Mouse (Mus musculus): ENCODE measurements around the gene Rock2. TPM values are rescaled to one million over a fixed set of nuclear protein-coding genes. Genes with fewer than 3 reads are reported as not detected.

Rock2 gene
- polyA plus RNA-seq, 1 experiment = 3.6 TPM

DNA sequence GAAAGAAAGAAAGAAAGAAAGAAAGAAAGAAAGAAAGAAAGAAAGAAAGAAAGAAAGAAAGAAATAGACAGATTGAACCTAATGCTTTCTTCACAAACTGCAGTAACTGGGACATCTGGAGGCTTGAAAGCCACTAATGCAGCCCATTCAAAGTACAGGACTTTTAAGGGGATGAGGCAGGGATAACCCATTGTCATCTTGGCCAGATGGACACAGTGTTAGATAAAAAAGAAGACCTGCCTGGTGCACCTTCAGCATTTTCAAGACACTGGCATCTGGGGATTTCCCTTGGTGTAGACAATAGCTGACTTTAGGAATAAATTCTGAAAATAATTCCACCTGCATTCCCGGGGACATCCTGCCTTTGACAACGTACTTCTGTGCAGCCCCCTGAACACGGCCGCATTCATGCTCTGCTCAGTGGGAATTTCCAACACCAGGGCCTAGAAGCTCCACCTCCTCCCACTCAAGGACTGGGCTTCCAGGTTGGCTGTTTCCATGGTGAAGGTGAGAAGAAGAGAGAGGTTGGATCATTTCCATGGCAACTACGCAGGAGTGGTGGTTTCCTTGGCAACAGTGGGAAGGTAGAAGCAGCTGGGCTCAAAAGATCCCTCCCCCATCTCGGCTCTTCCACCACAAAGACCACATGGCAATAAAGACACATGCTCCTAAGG, 38.9 kb upstream of the Rock2 start:
- TF ChIP-seq CTCF (IDR thresholded peaks at IDR 0.05; ENCODE audit: extremely low read depth, insufficient read length, insufficient replicate concordance, low read depth, low read length) (no peak), POLR2A (IDR thresholded peaks at IDR 0.05; ENCODE audit: low read depth, low read length) (no peak)
- 75% methylated on average over 6 of the region's 6 CpGs for WGBS
- Histone ChIP-seq H3K36me3 (ENCODE audit: control insufficient read depth, insufficient read depth, low read length) (no peaks in the 10 kb centered on the region), H3K4me3 (ENCODE audit: low read depth, low read length) (no peak overlapping the region), H3K4me1 (ENCODE audit: control insufficient read depth, insufficient read depth, insufficient read length, low read length) (peaks cover 6% of the 10 kb centered on the region; the same call in 1 of the 2 replicates), H3K27me3 (ENCODE audit: control insufficient read depth, insufficient read depth, low read length) (no peaks in the 10 kb centered on the region), H3K27ac (ENCODE audit: insufficient read depth, low read depth, low read length) (no peak overlapping the region)

DNA sequence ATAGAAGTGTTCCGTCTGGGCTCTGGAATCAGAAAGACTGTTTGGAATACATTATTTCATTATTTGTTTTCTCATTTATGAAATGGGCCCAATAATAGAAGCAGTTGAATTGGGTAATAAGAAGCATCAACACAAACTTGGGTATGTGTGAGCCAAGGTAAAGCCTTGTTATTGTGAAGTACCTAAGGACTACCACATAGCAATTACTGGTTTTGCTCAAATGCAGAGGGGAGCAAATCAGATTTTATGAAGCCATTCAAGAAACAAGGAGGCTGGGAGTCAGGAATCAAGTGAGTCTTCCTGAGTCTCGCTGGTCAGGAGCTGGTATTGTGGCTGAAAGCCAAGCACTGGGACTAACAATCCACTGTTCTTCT, 38.4 kb upstream of the Rock2 start:
- no peak overlapping the region for H3K4me3 ChIP-seq (ENCODE audit: low read depth, low read length)
- H3K27ac ChIP-seq (ENCODE audit: insufficient read depth, low read depth, low read length) = no peak overlapping the region
- peaks cover 2% of the 10 kb centered on the region; the same call in 1 of the 2 replicates for H3K4me1 ChIP-seq (ENCODE audit: control insufficient read depth, insufficient read depth, insufficient read length, low read length)
- no peaks in the 10 kb centered on the region for H3K36me3 ChIP-seq (ENCODE audit: control insufficient read depth, insufficient read depth, low read length)
- TF ChIP-seq CTCF (IDR thresholded peaks at IDR 0.05; ENCODE audit: extremely low read depth, insufficient read length, insufficient replicate concordance, low read depth, low read length) (no peak), POLR2A (IDR thresholded peaks at IDR 0.05; ENCODE audit: low read depth, low read length) (no peak)
- 89% methylated on average over 2 of the region's 2 CpGs for WGBS
- no peaks in the 10 kb centered on the region for H3K27me3 ChIP-seq (ENCODE audit: control insufficient read depth, insufficient read depth, low read length)

DNA sequence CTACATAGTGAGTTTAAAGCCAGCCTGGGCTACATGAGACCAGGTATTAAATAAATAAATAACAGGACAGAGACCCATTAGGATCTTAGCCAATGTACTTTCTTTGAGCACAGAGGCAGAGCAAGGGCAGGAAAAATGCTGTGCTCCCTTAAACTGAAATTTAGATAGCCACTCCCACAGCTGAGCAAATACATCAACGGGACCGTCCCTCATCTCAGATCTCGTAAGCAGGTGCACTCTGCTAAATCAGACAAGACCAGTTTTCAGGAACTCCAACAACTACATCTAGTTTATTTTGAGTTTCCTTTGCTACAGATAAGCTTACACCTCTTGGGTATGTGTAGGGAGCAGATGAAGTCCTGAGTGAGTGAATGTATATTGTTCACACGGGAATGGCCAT, 36.6 kb upstream of the Rock2 start:
- Histone ChIP-seq H3K36me3 (ENCODE audit: control insufficient read depth, insufficient read depth, low read length) (no peaks in the 10 kb centered on the region), H3K4me3 (ENCODE audit: low read depth, low read length) (no peak overlapping the region), H3K27ac (ENCODE audit: insufficient read depth, low read depth, low read length) (no peak overlapping the region), H3K27me3 (ENCODE audit: control insufficient read depth, insufficient read depth, low read length) (no peaks in the 10 kb centered on the region), H3K4me1 (ENCODE audit: control insufficient read depth, insufficient read depth, insufficient read length, low read length) (peaks cover 2% of the 10 kb centered on the region; the same call in 1 of the 2 replicates)
- no peak for TF ChIP-seq POLR2A (IDR thresholded peaks at IDR 0.05; ENCODE audit: low read depth, low read length)
- no peak for TF ChIP-seq CTCF (IDR thresholded peaks at IDR 0.05; ENCODE audit: extremely low read depth, insufficient read length, insufficient replicate concordance, low read depth, low read length)
- WGBS = 24% methylated on average over 4 of the region's 4 CpGs

DNA sequence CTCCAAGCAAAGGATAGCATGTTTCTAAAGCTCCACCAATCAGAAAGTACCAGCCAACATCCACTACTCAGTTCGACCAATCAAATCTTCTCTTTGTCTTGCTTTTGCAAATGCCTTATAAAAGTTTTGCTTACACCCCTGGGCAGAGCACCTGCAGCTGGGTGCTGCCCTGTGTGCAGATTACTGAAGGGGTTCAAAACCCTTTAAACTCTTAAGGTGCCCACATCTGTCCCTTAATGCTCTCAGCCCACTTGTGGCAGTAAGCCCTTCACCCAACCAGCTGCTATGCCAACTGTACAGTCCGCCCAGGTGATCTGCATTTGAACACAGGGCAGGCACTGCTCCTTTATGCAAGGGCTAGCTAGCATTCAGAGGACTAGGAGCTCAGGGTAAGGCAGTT, 34.9 kb upstream of the Rock2 start:
- H3K27me3 ChIP-seq (ENCODE audit: control insufficient read depth, insufficient read depth, low read length) = no peaks in the 10 kb centered on the region
- TF ChIP-seq POLR2A (IDR thresholded peaks at IDR 0.05; ENCODE audit: low read depth, low read length) (no peak), CTCF (IDR thresholded peaks at IDR 0.05; ENCODE audit: extremely low read depth, insufficient read length, insufficient replicate concordance, low read depth, low read length) (no peak)
- H3K27ac ChIP-seq (ENCODE audit: insufficient read depth, low read depth, low read length) = no peak overlapping the region
- 87% methylated on average over 2 of the region's 2 CpGs for WGBS
- H3K4me3 ChIP-seq (ENCODE audit: low read depth, low read length) = no peak overlapping the region
- H3K4me1 ChIP-seq (ENCODE audit: control insufficient read depth, insufficient read depth, insufficient read length, low read length) = 0 out of 2 replicates have a peak, but pooled peaks cover 2% of the 10 kb centered on the region
- no peaks in the 10 kb centered on the region for H3K36me3 ChIP-seq (ENCODE audit: control insufficient read depth, insufficient read depth, low read length)

DNA sequence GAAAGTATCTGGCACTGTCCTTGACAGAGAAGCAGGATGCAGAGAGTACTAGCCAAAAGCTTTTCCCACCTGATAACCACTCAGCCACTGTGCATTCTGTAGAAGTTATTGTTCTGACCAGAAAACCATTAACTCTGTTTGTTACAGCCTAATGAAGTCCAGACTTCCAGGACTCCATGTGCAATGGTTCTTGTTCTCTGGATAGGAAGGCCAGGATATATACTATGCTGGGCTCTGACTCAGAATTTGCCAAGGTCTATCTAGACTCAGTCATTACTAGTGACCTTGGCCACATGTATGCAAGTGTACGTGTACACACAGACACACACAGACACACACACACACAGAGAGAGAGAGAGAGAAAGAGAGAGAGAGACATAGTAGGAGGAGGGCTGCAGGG, 34.2 kb upstream of the Rock2 start:
- Histone ChIP-seq H3K27ac (ENCODE audit: insufficient read depth, low read depth, low read length) (no peak overlapping the region), H3K4me3 (ENCODE audit: low read depth, low read length) (no peak overlapping the region), H3K4me1 (ENCODE audit: control insufficient read depth, insufficient read depth, insufficient read length, low read length) (0 out of 2 replicates have a peak, but pooled peaks cover 2% of the 10 kb centered on the region), H3K27me3 (ENCODE audit: control insufficient read depth, insufficient read depth, low read length) (no peaks in the 10 kb centered on the region), H3K36me3 (ENCODE audit: control insufficient read depth, insufficient read depth, low read length) (no peaks in the 10 kb centered on the region)
- TF ChIP-seq CTCF (IDR thresholded peaks at IDR 0.05; ENCODE audit: extremely low read depth, insufficient read length, insufficient replicate concordance, low read depth, low read length) (no peak), POLR2A (IDR thresholded peaks at IDR 0.05; ENCODE audit: low read depth, low read length) (no peak)
- WGBS = 70% methylated on average over 1 of the region's 1 CpGs

DNA sequence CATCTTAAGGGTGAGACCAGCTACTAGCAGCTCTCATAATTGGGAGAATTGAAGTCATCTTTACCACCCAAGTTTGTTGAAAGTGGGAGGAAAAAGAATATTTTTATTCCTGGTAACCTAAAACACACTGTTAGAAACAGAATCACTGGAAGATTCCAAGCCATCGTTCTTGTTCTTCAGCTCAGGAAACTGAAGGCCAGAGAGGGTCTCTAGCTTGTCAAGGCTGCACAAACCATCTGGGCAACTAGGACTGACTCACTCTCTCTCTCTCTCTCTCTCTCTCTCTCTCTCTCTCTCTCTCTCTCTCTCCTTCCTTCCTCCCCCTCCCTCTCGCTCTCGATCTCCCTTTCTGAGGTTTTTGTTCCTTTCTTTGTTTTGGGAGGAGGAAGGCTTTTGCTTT, 33.7 kb upstream of the Rock2 start:
- no peaks in the 10 kb centered on the region for H3K27me3 ChIP-seq (ENCODE audit: control insufficient read depth, insufficient read depth, low read length)
- no peaks in the 10 kb centered on the region for H3K36me3 ChIP-seq (ENCODE audit: control insufficient read depth, insufficient read depth, low read length)
- WGBS = 70% methylated on average over 3 of the region's 3 CpGs
- no peak overlapping the region for H3K4me3 ChIP-seq (ENCODE audit: low read depth, low read length)
- no peak overlapping the region for H3K27ac ChIP-seq (ENCODE audit: insufficient read depth, low read depth, low read length)
- no peak for TF ChIP-seq POLR2A (IDR thresholded peaks at IDR 0.05; ENCODE audit: low read depth, low read length)
- TF ChIP-seq CTCF (IDR thresholded peaks at IDR 0.05; ENCODE audit: extremely low read depth, insufficient read length, insufficient replicate concordance, low read depth, low read length) = no peak
- H3K4me1 ChIP-seq (ENCODE audit: control insufficient read depth, insufficient read depth, insufficient read length, low read length) = 0 out of 2 replicates have a peak, but pooled peaks cover 2% of the 10 kb centered on the region

DNA sequence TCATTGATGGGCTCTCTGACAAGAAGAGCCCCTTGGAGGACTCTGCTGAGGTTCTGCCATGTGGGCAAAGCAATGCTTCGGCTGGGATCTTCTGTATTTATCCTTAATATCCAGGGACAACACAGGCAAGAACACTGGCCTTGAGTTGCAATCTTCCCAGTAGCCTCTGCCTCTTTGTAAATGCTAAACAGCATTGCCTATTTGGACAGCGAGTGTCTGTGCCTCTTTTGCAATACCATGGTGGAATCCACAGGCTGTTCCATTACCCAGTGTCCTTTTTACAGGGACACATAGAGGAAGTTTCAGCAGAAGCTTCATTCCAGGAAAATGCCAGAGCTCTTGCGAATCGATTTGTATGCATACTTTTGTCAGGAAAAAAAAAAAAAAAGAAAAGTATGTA, 30.2 kb upstream of the Rock2 start:
- TF ChIP-seq POLR2A (IDR thresholded peaks at IDR 0.05; ENCODE audit: low read depth, low read length) (no peak), CTCF (IDR thresholded peaks at IDR 0.05; ENCODE audit: extremely low read depth, insufficient read length, insufficient replicate concordance, low read depth, low read length) (no peak)
- Histone ChIP-seq H3K36me3 (ENCODE audit: control insufficient read depth, insufficient read depth, low read length) (no peaks in the 10 kb centered on the region), H3K4me1 (ENCODE audit: control insufficient read depth, insufficient read depth, insufficient read length, low read length) (peaks cover 4% of the 10 kb centered on the region; the same call in 1 of the 2 replicates), H3K27me3 (ENCODE audit: control insufficient read depth, insufficient read depth, low read length) (no peaks in the 10 kb centered on the region), H3K27ac (ENCODE audit: insufficient read depth, low read depth, low read length) (no peak overlapping the region), H3K4me3 (ENCODE audit: low read depth, low read length) (no peak overlapping the region)
- WGBS = 85% methylated on average over 4 of the region's 4 CpGs

Data from small intestine, adult 2 months (tissue).